Mouse (Mus musculus) layer of hippocampus, adult 9-11 months (tissue): ENCODE data around the gene Wdr44.

Experiments
- DNase-seq: peaks from one replicate; pipeline ENCODE4 v3.0.0; 2022

Gene Wdr44

DNA sequence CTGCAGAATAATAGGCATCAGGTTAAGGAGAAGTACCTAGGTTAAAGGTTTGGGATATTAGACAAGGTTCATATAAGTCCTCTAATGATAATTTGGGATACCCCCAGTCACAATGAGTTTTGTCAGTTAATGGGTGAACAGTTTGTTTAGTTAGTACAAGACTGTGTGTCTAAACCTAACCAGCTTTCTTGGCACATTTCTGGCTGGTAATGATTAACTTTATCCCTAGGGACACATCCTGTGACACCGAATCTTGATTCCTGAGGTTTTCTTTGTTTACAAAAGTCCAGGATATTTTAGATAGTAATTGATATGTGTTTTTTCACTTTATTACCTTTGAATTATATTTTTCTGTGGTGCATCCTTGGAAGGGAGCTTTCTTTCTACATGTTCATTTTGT, 148.1 kb downstream of the Wdr44 start:
- DNase-seq, result no peak
